Mouse (Mus musculus) right cerebral cortex, postnatal 10 days (tissue): ENCODE results near the gene Med13l.

Experiments
- DNase-seq, 2 experiments: peaks; one replicate each; pipeline ENCODE4 v3.0.0; 2021; ENCODE audit warnings: low spot score in 2 of 2

Gene Med13l

GRCm38 (mm10) chr5:118693996-118694395, 133.5 kb downstream of the Med13l start:
- DNase-seq, result no peak

- DNase-seq, result no peak
Measured at GRCm38 (mm10) chr5:118697073-118697472, 136.6 kb downstream of the Med13l start.

GRCm38 (mm10) chr5:118700978-118701377, 140.5 kb downstream of the Med13l start:
- DNase-seq, result no peak

- no peak for DNase-seq
Measured at GRCm38 (mm10) chr5:118702674-118703073, 142.2 kb downstream of the Med13l start.

- DNase-seq, result no peak
Measured at GRCm38 (mm10) chr5:118704148-118704547, 143.7 kb downstream of the Med13l start.

- DNase-seq, result no peak
Measured at GRCm38 (mm10) chr5:118704960-118705359, 144.5 kb downstream of the Med13l start.

GRCm38 (mm10) chr5:118706009-118706408, 145.5 kb downstream of the Med13l start:
- no peak for DNase-seq

GRCm38 (mm10) chr5:118706414-118706813, 145.9 kb downstream of the Med13l start:
- DNase-seq, result no peak

- no peak for DNase-seq
Measured at GRCm38 (mm10) chr5:118707501-118707900, 147.0 kb downstream of the Med13l start.

GRCm38 (mm10) chr5:118708215-118708949, 147.9 kb downstream of the Med13l start:
- peak in 1 of 2 experiments; percentile 74 for DNase-seq

- DNase-seq, result no peak
Measured at GRCm38 (mm10) chr5:118709847-118710251, 149.4 kb downstream of the Med13l start.

GRCm38 (mm10) chr5:118715518-118715917, 155.0 kb downstream of the Med13l start:
- no peak for DNase-seq

GRCm38 (mm10) chr5:118716295-118717271, 156.1 kb downstream of the Med13l start:
- peak; percentile 54 to 64 for DNase-seq

GRCm38 (mm10) chr5:118717456-118717855, 157.0 kb downstream of the Med13l start:
- DNase-seq, result no peak

GRCm38 (mm10) chr5:118718070-118718469, 157.6 kb downstream of the Med13l start:
- DNase-seq, result no peak

GRCm38 (mm10) chr5:118721416-118721815, 160.9 kb downstream of the Med13l start:
- no peak for DNase-seq

- DNase-seq, result no peak
Measured at GRCm38 (mm10) chr5:118721848-118722247, 161.4 kb downstream of the Med13l start.

- no peak for DNase-seq
Measured at GRCm38 (mm10) chr5:118722456-118722855, 162.0 kb downstream of the Med13l start.

- DNase-seq, result no peak
Measured at GRCm38 (mm10) chr5:118725425-118725824, 164.9 kb downstream of the Med13l start.

- DNase-seq, result no peak
Measured at GRCm38 (mm10) chr5:118725886-118726505, 165.5 kb downstream of the Med13l start.

GRCm38 (mm10) chr5:118727336-118727735, 166.9 kb downstream of the Med13l start:
- DNase-seq, result no peak

GRCm38 (mm10) chr5:118732221-118732620, 171.7 kb downstream of the Med13l start:
- no peak for DNase-seq
